Mouse (Mus musculus) kidney, adult 2 months (tissue): Measurements from ENCODE around the gene Anxa6.

Experiments used
- CTCF ChIP-seq: fragments of 200-500 bp; conservative IDR thresholded peaks from 2 replicates; pipeline ENCODE4 v1.5.1; 2011; ENCODE audit warnings: low read depth, mild to moderate bottlenecking, control low read depth, low read length, moderate library complexity, mixed read lengths; ENCODE audit not compliant: insufficient read depth, insufficient read length
- POLR2A ChIP-seq: fragments of 200-500 bp; IDR thresholded peaks from one replicate; pipeline ENCODE4 v1.6.1; 2011; ENCODE audit warnings: low read depth, low read length, control low read depth

GRCm38 (mm10) chr11:54989920-54990319 is 43.3 kb downstream of the Anxa6 start:
- TF ChIP-seq CTCF: no peak
- TF ChIP-seq POLR2A: no peak
